Mouse (Mus musculus): ENCODE measurements at regions not wholly inside any gene's neighbourhood (a gene's known extent, or its start where the extent isn't known, plus 50 kb on each side); places are given as distances from the start of the nearest gene placed in this dataset.

- H3K27ac ChIP-seq, result no peak overlapping the region
- H3K4me3 ChIP-seq, result no peak overlapping the region
- TF ChIP-seq CTCF (IDR thresholded peaks at IDR 0.05), result no peak
- no peak for DNase-seq (ENCODE audit: extremely low spot score in 1 of 2, low spot score in 2 of 2)
- intact Hi-C loops (cut with DNase I), result no loop called here
These were observed 82.7 kb downstream of the Chst1 start for GRCm38 (mm10) chr2:92682256-92682655.

- DNase-seq (ENCODE audit: extremely low spot score in 1 of 2, low spot score in 2 of 2), result no peak
- no peak for TF ChIP-seq CTCF (IDR thresholded peaks at IDR 0.05)
- intact Hi-C loops (cut with DNase I), result loop anchor here (2.0 kb wide), 1 partner anchor 87 kb away; no protein-coding TSS in a partner anchor
- peak overlapping the region; percentile 85 for H3K27ac ChIP-seq
- no peak overlapping the region for H3K4me3 ChIP-seq
These were observed 88.2 kb downstream of the Chst1 start for GRCm38 (mm10) chr2:92687702-92688101.

DNA sequence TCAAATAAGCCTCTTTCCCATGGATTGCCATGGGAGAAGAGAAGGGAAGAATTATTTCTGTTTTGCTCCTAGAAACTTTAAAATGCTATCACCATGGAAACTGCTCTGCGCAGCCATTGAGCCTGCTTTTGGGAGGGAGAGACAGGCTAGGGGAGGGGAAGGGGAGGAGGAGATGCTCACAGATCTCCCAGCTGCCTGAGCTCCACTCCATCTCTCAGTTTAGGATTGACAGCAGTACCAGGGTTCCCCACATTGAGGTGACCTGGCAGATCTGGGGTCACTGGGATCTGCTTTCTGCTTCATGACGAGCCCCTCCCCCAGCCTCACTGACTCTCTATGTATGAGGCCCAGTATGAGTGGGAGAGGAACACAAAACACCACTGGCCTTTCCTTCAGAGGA lies 89.7 kb downstream of the Chst1 start:
- peak overlapping the region; percentile 85 for H3K27ac ChIP-seq
- DNase-seq (ENCODE audit: extremely low spot score in 1 of 2, low spot score in 2 of 2), result peak; percentile 49
- TF ChIP-seq CTCF (IDR thresholded peaks at IDR 0.05), result no peak; the same call in 1 of the 2 replicates
- no peak overlapping the region for H3K4me3 ChIP-seq
- intact Hi-C loops (cut with DNase I), result loop anchor here (2.0 kb wide), 1 partner anchor 88 kb away; no protein-coding TSS in a partner anchor

DNA sequence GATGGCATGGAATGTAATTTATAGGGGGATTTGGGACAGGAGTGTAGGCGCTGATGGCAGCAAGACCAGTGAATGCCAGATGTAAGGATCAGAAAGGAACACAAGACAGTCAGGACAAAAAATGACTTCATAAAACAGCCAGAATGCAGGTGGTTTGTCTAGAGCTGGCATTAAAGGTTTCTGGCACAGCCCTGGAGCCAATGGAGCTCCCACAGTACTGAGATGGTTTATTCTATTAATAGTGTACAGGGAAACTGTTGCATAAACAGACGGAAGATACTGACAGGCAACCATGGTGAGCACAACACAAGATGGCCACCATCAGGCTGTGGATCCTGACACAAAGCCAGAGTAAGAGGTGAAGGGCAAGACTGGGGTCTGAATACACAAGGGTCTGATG lies 90.8 kb downstream of the Chst1 start:
- intact Hi-C loops (cut with DNase I), result loop anchor here (5.0 kb wide), 1 partner anchor 203 kb away; no protein-coding TSS in a partner anchor
- Histone ChIP-seq H3K4me3 (no peak overlapping the region), H3K27ac (peak overlapping the region; percentile 85)
- no peak for DNase-seq (ENCODE audit: extremely low spot score in 1 of 2, low spot score in 2 of 2)
- no peak for TF ChIP-seq CTCF (IDR thresholded peaks at IDR 0.05)

- TF ChIP-seq CTCF (IDR thresholded peaks at IDR 0.05), result no peak
- H3K4me3 ChIP-seq, result no peak overlapping the region
- intact Hi-C loops (cut with DNase I), result loop anchor here (5.0 kb wide), 1 partner anchor 204 kb away; no protein-coding TSS in a partner anchor
- DNase-seq (ENCODE audit: extremely low spot score in 1 of 2, low spot score in 2 of 2), result no peak
- peak overlapping the region; percentile 85 for H3K27ac ChIP-seq
These were observed 91.9 kb downstream of the Chst1 start for GRCm38 (mm10) chr2:92691438-92691837.

DNA sequence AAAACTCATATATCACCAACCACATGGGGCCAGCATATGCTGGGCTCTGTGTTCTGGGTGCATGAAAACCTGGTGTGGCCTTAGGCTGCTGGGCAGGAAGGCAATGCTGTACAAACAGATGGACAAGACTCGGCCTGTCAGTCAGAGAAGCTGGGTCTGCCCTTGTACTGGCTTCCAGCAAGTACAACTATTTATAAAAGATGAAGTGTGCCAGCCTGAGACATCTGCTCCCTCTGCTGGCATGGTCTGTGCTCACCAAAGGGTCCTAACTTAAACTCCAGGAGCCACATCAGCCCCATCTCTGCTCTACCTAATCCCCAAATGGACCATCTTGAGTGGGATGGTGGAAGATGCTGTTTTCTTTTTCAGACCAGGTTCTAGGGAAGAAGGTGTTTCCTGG lies 93.1 kb downstream of the Chst1 start:
- H3K4me3 ChIP-seq, result no peak overlapping the region
- TF ChIP-seq CTCF (IDR thresholded peaks at IDR 0.05), result peak; percentile 47
- no peak for DNase-seq (ENCODE audit: extremely low spot score in 1 of 2, low spot score in 2 of 2)
- intact Hi-C loops (cut with DNase I), result loop anchor here (2.0 to 5.0 kb wide), 4 partner anchors 20 to 205 kb away; no protein-coding TSS in a partner anchor
- peak overlapping the region; percentile 85 for H3K27ac ChIP-seq

DNA sequence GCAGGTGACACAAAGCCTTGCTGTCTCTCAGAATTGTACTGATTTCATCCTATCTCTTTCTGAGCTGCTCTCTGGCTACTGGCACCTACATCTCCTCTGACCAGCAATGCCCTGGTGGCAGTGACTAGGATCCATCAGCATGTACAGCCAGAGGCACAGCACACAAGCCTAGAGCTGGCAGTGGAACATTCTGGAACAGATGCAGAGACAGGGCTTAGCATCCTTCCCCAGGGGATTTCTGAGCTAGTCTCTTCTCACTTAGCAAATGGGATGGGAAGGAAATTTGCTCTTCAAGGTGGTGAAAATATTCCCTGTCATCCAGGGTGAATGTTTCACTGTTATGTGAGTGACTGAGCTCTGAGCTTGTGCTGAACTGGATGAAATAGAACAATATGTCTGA lies 93.5 kb downstream of the Chst1 start:
- Histone ChIP-seq H3K27ac (peak overlapping the region; percentile 85), H3K4me3 (no peak overlapping the region)
- DNase-seq (ENCODE audit: extremely low spot score in 1 of 2, low spot score in 2 of 2), result no peak
- intact Hi-C loops (cut with DNase I), result loop anchor here (2.0 to 5.0 kb wide), 4 partner anchors 20 to 206 kb away; no protein-coding TSS in a partner anchor
- TF ChIP-seq CTCF (IDR thresholded peaks at IDR 0.05), result no peak

DNA sequence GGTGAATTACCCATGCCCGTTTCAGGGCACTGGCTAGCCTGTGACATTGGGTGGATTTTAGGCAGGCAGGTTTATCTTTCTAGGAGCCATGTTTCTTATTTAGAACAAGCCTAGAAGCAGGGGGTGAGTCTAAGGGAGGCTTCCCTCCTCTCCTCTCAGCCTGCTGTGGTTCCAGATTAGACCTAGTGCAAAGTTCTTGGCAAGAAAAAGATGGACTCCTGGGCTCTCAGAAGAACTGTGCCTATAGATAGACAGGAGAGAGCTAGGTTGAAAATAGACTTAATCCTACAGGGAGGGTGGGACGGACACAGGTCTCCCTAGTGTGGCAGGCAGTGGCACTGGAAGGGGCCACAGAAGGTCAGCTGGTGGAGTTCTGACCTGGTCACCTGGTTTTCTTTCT lies 95.3 kb downstream of the Chst1 start:
- intact Hi-C loops (cut with DNase I), result loop anchor here (5.0 kb wide), 1 partner anchor 207 kb away; no protein-coding TSS in a partner anchor
- H3K27ac ChIP-seq, result peak overlapping the region; percentile 85

DNA sequence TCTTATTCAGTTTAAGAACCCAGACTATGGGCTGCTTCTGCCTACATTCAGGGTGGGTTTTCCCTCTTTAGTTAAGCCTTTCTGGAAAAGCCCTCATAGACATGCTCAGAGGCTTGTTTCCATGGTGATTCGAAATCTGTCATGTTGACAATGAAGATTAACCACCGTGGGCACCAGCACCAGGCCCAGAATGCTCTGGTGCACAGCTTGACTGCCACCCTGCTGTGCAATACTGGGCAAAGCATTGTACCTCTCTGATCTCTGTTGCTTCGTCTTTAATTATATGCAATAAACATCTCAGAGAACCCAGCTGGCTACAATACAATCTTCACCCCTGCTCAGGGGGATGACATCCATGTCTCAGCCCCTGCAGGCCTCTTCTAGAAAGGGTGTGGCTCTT lies 96.4 kb downstream of the Chst1 start:
- Histone ChIP-seq H3K27ac (peak overlapping the region; percentile 85), H3K4me3 (no peak overlapping the region)
- DNase-seq (ENCODE audit: extremely low spot score in 1 of 2, low spot score in 2 of 2), result no peak
- intact Hi-C loops (cut with DNase I), result no loop called here
- TF ChIP-seq CTCF (IDR thresholded peaks at IDR 0.05), result no peak

More for the DNA sequence above, 95.3 kb downstream of the Chst1 start:
- H3K4me3 ChIP-seq, result no peak overlapping the region
- no peak for DNase-seq (ENCODE audit: extremely low spot score in 1 of 2, low spot score in 2 of 2)
- TF ChIP-seq CTCF (IDR thresholded peaks at IDR 0.05), result no peak

- DNase-seq (ENCODE audit: extremely low spot score in 1 of 2, low spot score in 2 of 2), result no peak
- TF ChIP-seq CTCF (IDR thresholded peaks at IDR 0.05), result no peak
- Histone ChIP-seq H3K4me3 (no peak overlapping the region), H3K27ac (peak overlapping the region; percentile 70)
- intact Hi-C loops (cut with DNase I), result no loop called here
These were observed 98.2 kb downstream of the Chst1 start for GRCm38 (mm10) chr2:92697721-92698120.

GRCm38 (mm10) chr2:92699360-92699759 lies 99.9 kb downstream of the Chst1 start:
- no peak for DNase-seq (ENCODE audit: extremely low spot score in 1 of 2, low spot score in 2 of 2)
- Histone ChIP-seq H3K27ac (peak overlapping the region; percentile 48), H3K4me3 (no peak overlapping the region)
- no peak for TF ChIP-seq CTCF (IDR thresholded peaks at IDR 0.05)
- intact Hi-C loops (cut with DNase I), result no loop called here

DNA sequence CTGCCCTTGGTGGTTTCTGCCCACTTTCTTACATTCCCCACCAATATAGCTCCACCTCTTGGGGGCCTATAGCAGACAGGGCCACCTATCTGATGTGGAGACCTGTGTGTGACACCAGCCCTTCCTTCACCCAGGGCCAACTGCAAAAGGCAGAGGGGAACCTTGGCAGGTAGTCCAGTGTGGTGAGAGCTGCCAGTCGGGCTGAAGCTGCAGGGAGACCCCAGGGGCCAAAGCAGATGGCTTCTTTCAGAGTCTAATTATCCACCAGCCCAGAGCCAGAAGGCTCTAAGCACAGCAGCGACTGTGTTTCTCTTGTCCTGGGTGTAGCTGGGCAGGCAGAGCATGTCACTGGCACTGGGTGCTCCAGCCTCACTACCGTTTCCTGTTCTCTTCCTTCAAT lies 104.5 kb downstream of the Chst1 start:
- H3K27ac ChIP-seq, result no peak overlapping the region
- no peak overlapping the region for H3K4me3 ChIP-seq
- intact Hi-C loops (cut with DNase I), result no loop called here
- TF ChIP-seq CTCF (IDR thresholded peaks at IDR 0.05), result no peak
- no peak for DNase-seq (ENCODE audit: extremely low spot score in 1 of 2, low spot score in 2 of 2)

DNA sequence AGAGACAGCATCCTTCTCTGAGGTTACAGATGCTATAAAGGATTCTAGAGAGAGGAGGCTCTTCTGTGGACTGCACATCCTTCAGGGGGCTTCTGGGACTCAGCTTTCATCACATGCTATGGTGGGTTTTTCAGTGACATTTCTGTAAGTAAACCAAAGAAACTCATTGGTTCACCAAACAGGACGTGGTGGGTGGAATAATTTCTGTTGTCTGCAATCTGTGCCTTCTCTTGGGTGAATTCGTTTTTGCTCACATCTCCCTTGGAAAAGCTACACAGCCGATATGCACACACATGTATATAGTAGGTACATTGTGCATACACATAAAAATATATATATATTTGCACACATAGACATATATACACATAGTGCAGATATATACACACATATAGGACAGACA lies 110.2 kb downstream of the Chst1 start:
- no peak for DNase-seq (ENCODE audit: extremely low spot score in 1 of 2, low spot score in 2 of 2)
- no peak for TF ChIP-seq CTCF (IDR thresholded peaks at IDR 0.05)
- Histone ChIP-seq H3K4me3 (no peak overlapping the region), H3K27ac (no peak overlapping the region)
- intact Hi-C loops (cut with DNase I), result no loop called here

Measured in left cerebral cortex, adult 2 months (tissue).